Mouse (Mus musculus) midbrain, embryonic 12.5 days (tissue): ENCODE measurements at regions not wholly inside any gene's neighbourhood (a gene's known extent, or its start where the extent isn't known, plus 50 kb on each side); places are given as distances from the start of the nearest gene placed in this dataset.

ENCODE experiments used
- ATAC-seq: fragments of 200-750 bp; cut with Nextera tagmentation; 2 replicates; pipeline ENCODE4 v1.8.0; 2017; ENCODE audit warnings: low read depth, moderate TSS enrichment, moderate library complexity; ENCODE audit not compliant: low FRiP score
- H3K27ac ChIP-seq: fragments of 300-500 bp; sonication (generic); replicated peaks from 2 replicates; pipeline ENCODE4 v1.5.1; 2016; ENCODE audit warnings: mild to moderate bottlenecking
- H3K27me3 ChIP-seq: fragments of 300-500 bp; sonication (generic); 2 replicates; pipeline ENCODE4 v1.6.1; 2016; ENCODE audit warnings: mild to moderate bottlenecking
- H3K36me3 ChIP-seq: fragments of 300-500 bp; sonication (generic); 2 replicates; pipeline ENCODE4 v1.6.1; 2016
- H3K4me1 ChIP-seq: fragments of 300-500 bp; sonication (generic); 2 replicates; pipeline ENCODE4 v1.6.1; 2016
- H3K4me2 ChIP-seq: fragments of 300-500 bp; sonication (generic); replicated peaks from 2 replicates; pipeline ENCODE4 v1.6.1; 2016; ENCODE audit warnings: mild to moderate bottlenecking, moderate library complexity
- H3K4me3 ChIP-seq: fragments of 300-500 bp; sonication (generic); 2 replicates; pipeline ENCODE4 v1.5.1; 2016; ENCODE audit warnings: mild to moderate bottlenecking
- H3K9ac ChIP-seq: fragments of 300-500 bp; sonication (generic); replicated peaks from 2 replicates; pipeline ENCODE4 v1.6.1; 2016; ENCODE audit warnings: mild to moderate bottlenecking, moderate library complexity
- H3K9me3 ChIP-seq: fragments of 300-500 bp; sonication (generic); 2 replicates; pipeline ENCODE4 v1.6.1; 2016; ENCODE audit warnings: mild to moderate bottlenecking
- WGBS: fragments of 180-500 bp; shearing (Covaris S2); methylation state at CpG from one replicate; pipeline ENCODE4 v1.1.7; 2016; 5-methylcytosine and 5-hydroxymethylcytosine counted together

DNA sequence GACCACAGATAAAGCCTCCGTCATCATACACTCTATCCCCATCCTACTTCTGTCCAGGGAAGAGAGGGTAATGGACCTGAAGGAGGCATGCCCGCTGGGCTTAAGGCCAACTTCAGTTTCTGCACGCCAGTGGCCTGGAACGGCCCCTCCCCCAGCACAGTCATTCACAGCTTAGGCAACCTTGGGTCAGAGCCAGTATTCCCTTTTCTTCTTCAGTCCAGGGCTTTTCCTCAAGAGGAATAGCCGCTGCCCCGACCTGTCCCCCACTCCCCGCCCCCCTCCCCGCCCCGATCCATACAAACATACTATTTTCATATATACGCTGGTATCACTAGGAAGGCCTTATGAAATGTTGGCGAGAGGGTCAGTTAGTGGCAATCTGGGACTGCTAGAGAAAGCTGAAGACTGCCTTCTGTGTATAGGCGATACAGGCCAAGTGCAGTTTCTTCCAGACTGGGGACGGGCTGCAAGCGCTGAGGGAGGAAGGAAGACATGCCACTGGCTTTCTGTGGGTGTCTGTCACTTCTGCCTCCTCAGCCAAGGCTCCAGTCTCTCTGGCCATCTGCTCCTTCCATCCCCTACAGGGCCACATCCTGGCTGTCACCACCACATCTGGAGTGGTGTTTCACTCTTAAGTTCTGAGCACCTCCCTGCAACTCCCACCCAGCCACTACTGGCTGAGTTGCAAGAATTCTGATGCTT, 113.5 kb upstream of the Lemd2 start:
- WGBS, result 52% methylated on average over 14 of the region's 14 CpGs
- no peaks in the 10 kb centered on the region for H3K9me3 ChIP-seq
- ATAC-seq, result no peak
- H3K9ac ChIP-seq, result no peak overlapping the region
- no peak overlapping the region for H3K27ac ChIP-seq
- peaks cover 11% of the 10 kb centered on the region for H3K27me3 ChIP-seq
- H3K36me3 ChIP-seq, result no peaks in the 10 kb centered on the region
- H3K4me3 ChIP-seq, result no peak overlapping the region
- H3K4me1 ChIP-seq, result peaks cover 35% of the 10 kb centered on the region
- no peak overlapping the region for H3K4me2 ChIP-seq

DNA sequence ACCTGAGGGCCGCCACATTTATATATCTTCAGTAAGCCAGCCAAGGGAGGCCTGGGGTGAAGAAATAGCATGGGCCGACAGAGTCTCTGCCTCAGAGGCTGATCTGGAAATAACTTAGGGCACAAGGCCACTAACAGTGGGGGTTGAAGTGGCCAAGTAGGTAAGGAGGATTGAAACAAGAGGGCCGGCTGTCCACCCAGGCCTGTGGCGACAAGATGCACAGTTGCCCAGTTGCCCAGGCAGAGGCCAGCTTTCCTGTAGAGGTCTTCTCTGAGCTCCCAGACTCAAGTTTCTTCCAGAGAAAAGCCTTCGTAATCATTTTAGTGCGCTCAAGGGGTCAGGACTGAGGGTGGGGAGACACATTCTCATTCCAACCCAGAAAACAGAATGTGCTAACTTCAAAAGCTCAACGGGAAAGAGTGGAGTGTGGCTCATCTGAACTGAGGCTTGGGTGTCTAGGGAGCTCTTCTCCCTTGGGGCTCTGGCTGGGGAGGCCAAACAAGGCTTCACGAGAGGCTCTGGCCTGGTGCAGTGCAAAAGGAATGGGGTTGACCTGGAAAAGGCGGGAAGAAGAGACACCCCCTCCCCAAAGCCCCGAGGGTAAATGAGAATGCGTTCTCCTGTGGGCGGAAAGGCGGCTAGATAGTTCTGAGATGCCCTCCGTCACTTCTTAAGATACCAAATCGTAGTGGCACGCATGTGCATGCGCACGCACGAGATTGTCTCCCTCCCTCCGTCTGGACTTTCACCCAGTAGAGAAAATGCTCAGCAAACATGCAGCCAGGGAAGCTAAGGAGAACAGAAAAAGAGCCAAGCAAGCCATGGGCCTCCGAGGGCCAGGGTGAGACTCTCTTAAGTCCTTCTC, 112.7 kb upstream of the Lemd2 start:
- Histone ChIP-seq H3K4me2 (no peak overlapping the region), H3K4me3 (no peak overlapping the region), H3K27ac (no peak overlapping the region), H3K4me1 (peaks cover 35% of the 10 kb centered on the region), H3K9me3 (no peaks in the 10 kb centered on the region), H3K36me3 (no peaks in the 10 kb centered on the region), H3K9ac (no peak overlapping the region), H3K27me3 (peaks cover 9% of the 10 kb centered on the region; the same call in 1 of the 2 replicates)
- 85% methylated on average over 21 of the region's 21 CpGs for WGBS
- ATAC-seq, result no peak

DNA sequence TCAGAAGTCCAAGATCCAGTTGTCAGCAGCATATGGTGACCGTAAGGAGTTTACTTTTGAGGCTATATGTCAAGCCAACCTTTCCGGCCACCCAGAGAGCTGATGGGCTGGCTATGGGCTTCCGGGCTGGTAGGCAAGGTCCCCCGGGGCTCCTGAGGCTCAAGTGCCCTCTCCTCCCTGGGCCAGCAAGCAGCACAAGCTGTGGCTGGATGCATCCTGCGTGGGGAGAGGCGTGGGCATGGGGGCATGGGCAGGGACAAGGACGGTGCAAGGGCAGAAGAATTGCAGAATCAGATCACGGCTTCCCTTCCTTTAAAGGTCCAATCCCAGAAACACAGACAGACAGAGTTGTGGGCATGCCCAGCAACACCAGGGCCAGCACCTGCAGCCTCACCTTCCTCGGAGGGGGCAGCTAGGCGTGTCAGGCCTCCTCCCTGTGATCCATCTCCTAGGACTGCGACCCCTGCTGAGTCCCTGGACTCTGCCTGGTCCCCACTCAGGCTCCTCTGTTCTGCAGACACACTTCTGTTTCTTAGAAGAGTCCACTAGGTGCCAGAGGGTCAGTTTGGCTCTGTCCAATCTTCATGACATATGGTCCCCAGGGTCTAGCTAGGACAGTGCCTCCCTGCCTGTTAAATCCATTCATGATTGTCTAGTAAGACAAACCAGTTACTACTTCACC, 111.8 kb upstream of the Lemd2 start:
- Histone ChIP-seq H3K9ac (no peak overlapping the region), H3K36me3 (no peaks in the 10 kb centered on the region), H3K4me3 (no peak overlapping the region), H3K9me3 (no peaks in the 10 kb centered on the region), H3K27me3 (peaks cover 5% of the 10 kb centered on the region; the same call in 1 of the 2 replicates), H3K27ac (no peak overlapping the region), H3K4me1 (peaks cover 35% of the 10 kb centered on the region), H3K4me2 (no peak overlapping the region)
- no peak for ATAC-seq
- 86% methylated on average over 11 of the region's 11 CpGs for WGBS

DNA sequence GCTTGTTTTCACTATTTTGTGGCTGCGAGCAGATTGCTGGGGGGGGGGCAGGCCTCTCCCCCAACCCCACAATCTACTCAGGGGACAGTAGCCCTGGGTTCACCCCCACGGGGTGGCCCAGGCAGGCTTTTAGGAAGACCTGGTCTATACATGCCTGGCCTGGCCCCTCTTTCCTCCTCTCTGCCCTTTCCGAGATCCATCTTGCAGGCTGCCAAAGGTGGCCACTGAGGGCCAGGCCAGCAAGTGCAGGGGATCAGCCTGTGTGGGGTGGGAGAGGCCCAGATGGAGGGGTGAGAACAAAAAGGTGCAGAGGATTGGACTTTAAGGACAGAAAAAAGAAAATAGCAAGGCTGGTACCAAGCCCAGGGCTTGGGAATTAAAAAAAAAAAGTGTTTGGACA, 111.2 kb upstream of the Lemd2 start:
- Histone ChIP-seq H3K4me3 (no peak overlapping the region), H3K9ac (no peak overlapping the region), H3K4me1 (peaks cover 35% of the 10 kb centered on the region), H3K4me2 (no peak overlapping the region), H3K36me3 (no peaks in the 10 kb centered on the region), H3K27me3 (peaks cover 5% of the 10 kb centered on the region; the same call in 1 of the 2 replicates), H3K27ac (no peak overlapping the region), H3K9me3 (no peaks in the 10 kb centered on the region)
- ATAC-seq, result no peak
- 64% methylated on average over 3 of the region's 3 CpGs for WGBS

DNA sequence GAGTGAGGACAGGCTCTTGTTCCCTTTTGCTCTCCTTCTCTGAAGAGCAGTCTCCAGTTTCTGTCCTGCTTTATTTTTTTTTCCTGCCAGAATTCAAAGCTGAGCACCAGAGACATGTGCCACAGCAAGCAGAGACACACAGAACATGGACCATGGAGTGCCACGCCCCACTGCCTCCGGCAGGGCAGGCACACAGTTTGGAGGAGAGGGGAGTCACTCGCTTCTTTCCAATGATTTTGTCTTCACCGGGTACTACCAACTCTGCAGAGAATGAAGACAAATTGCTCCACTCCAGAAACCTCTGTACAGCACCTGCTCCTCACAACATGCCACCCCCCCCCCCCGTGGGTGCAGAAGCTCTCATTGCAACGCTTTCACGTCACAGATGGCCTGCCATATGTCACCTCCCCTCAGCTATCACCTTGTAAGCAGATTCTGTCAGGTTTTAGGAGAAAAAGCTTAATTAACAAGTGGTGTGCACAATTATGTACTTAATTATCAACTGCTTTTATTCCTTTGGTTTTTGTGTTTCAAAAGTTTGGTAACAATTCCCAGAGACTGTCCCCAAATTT, 110.6 kb upstream of the Lemd2 start:
- no peaks in the 10 kb centered on the region for H3K36me3 ChIP-seq
- no peak for ATAC-seq
- peaks cover 5% of the 10 kb centered on the region; the same call in 1 of the 2 replicates for H3K27me3 ChIP-seq
- H3K27ac ChIP-seq, result no peak overlapping the region
- H3K4me2 ChIP-seq, result no peak overlapping the region
- H3K4me3 ChIP-seq, result no peak overlapping the region
- no peak overlapping the region for H3K9ac ChIP-seq
- 57% methylated on average over 7 of the region's 7 CpGs for WGBS
- peaks cover 35% of the 10 kb centered on the region for H3K4me1 ChIP-seq
- no peaks in the 10 kb centered on the region for H3K9me3 ChIP-seq

DNA sequence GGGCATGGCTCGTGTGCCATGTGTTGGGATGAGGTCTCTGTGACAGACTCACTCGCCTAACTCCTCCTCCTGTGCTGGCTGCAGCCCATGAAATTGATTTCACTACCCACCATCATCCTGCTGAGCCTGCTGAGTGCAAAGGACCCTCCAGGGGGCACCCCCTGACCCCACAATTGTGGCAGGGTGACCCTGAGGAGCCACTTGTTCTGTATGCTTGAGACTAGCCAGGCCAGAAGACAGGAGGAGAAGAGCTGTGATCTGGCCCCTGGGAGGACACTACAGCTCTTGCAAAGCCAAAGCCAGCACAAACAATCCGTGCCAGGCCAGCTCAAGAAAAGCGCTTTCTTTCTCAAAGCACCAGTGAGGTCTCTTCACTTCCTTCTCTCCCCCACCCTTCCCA, 104.7 kb upstream of the Lemd2 start:
- Histone ChIP-seq H3K9ac (no peak overlapping the region), H3K27me3 (peaks cover 5% of the 10 kb centered on the region; the same call in 1 of the 2 replicates), H3K4me2 (no peak overlapping the region), H3K4me3 (no peak overlapping the region), H3K27ac (no peak overlapping the region), H3K9me3 (no peaks in the 10 kb centered on the region), H3K4me1 (peaks cover 6% of the 10 kb centered on the region; the same call in 1 of the 2 replicates), H3K36me3 (no peaks in the 10 kb centered on the region)
- no peak for ATAC-seq
- 44% methylated on average over 4 of the region's 4 CpGs for WGBS

DNA sequence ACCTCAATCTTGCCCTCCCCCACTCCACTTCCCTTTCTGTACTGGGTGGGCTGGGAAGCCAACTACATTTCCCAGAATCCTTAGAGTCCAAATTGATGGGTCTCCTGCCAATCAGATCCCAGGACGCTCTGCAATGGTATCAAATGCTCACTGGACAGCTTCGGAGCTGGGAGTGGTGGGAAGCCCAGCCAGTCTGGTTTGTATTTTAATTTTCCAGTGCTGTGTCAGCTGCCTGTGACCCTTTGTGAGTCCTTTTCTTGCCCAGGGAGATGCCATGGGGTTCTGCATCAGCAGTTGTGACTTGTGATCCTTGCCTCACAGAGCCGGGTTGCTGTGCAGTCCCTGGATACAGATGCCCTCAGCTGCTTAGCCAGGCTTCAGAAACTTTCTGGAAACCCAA, 100.6 kb upstream of the Lemd2 start:
- ATAC-seq, result no peak
- H3K4me2 ChIP-seq, result no peak overlapping the region; the same call in 1 of the 2 replicates
- 68% methylated on average over 3 of the region's 3 CpGs for WGBS

DNA sequence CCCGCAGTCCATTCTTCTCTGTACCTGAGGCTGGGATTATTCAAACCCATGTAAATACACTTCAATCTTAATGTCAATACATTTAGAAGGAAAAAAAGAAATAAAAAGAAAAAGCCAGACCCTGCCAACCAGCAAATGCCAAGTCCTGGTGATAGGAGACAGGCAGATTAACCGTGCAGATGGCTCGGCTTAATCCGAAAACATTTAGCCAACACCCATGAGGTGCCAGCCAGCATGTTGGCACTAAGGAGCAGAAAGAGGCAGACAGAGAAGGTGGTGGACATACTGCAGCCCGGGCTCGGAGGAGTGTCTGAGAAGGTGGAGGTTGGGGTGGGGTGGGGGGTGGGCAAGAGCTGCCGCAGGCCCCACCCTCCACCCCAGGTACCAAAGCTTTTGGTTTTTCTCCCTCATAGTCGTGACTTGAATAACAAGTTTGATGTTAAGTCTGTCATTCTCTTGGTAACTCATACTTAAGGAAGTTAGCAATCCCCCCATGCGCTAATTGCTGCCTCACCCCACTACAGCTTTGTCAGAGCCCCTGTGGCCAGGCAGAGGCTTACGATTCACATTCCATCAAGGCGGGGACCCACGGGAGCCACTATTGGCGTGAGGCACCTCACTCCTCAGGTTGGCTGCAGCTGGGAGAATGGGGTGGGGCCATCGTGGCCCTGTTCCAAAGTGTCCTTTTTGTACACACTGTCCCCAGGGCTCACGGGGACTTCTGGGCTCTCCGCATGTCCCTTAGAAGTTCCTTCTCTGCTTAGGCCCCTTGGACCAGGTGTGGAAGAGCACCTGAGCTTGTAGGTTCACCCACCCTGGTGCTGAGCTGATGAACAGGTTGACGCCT, 99.6 kb upstream of the Lemd2 start:
- WGBS, result 87% methylated on average over 17 of the region's 17 CpGs
- ATAC-seq, result no peak
- no peak overlapping the region for H3K9ac ChIP-seq
- H3K27ac ChIP-seq, result no peak overlapping the region
- no peaks in the 10 kb centered on the region for H3K9me3 ChIP-seq
- H3K4me1 ChIP-seq, result peaks cover under 1% of the 10 kb centered on the region; the same call in 1 of the 2 replicates
- H3K27me3 ChIP-seq, result no peaks in the 10 kb centered on the region
- H3K4me2 ChIP-seq, result no peak overlapping the region
- H3K36me3 ChIP-seq, result no peaks in the 10 kb centered on the region
- no peak overlapping the region for H3K4me3 ChIP-seq

More for the DNA sequence above, 100.6 kb upstream of the Lemd2 start:
- Histone ChIP-seq H3K27ac (no peak overlapping the region), H3K4me1 (peaks cover 6% of the 10 kb centered on the region; the same call in 1 of the 2 replicates), H3K36me3 (no peaks in the 10 kb centered on the region), H3K4me3 (no peak overlapping the region), H3K27me3 (no peaks in the 10 kb centered on the region), H3K9ac (no peak overlapping the region), H3K9me3 (no peaks in the 10 kb centered on the region)

DNA sequence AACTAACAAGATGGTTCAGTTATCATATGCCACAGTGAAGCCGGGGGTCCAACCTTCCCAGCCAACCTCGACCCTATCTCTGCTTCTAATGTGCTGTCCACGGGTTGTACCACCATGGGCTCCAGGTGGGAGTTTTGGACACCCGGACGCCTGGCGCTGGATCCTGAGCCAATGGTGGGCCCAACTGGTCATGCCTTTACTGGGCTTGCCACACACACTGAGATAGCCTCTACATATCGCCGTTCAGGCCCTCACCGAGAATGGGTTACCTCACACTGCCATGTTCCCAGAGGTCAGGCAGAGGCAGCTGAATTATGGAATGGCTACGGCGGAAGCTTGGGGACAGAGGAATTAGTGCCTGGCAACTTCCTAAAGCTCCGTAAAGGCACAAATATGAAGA, 98.8 kb upstream of the Lemd2 start:
- no peak for ATAC-seq
- 94% methylated on average over 12 of the region's 12 CpGs for WGBS
- H3K4me3 ChIP-seq, result no peak overlapping the region
- H3K27ac ChIP-seq, result no peak overlapping the region
- no peaks in the 10 kb centered on the region for H3K27me3 ChIP-seq
- no peak overlapping the region for H3K4me2 ChIP-seq
- no peaks in the 10 kb centered on the region for H3K36me3 ChIP-seq
- H3K9me3 ChIP-seq, result no peaks in the 10 kb centered on the region
- no peaks in the 10 kb centered on the region for H3K4me1 ChIP-seq
- no peak overlapping the region for H3K9ac ChIP-seq

DNA sequence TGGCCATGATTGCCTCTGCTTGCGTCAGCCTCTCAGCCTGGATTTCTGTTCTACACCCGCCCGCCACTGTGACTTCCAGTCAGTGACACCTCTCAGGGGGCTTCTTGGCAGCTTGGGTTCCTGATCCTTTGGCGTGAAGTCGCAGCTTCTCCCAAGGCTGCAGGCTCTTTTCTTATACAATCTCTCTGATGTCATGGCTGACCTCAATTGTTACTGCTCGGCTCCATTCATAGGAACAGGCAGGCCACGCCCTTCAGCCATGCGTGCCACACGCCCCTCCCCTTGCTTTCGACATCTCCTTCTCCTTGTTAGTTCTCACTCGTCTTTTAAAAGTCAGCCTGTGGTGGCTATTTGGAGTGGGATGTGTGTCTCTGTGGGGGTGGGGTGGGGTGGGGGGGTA, 97.1 kb upstream of the Lemd2 start:
- no peak overlapping the region for H3K9ac ChIP-seq
- 50% methylated on average over 11 of the region's 11 CpGs for WGBS
- no peaks in the 10 kb centered on the region for H3K9me3 ChIP-seq
- H3K27ac ChIP-seq, result no peak overlapping the region
- H3K4me1 ChIP-seq, result no peaks in the 10 kb centered on the region
- H3K4me3 ChIP-seq, result no peak overlapping the region
- no peaks in the 10 kb centered on the region for H3K36me3 ChIP-seq
- no peaks in the 10 kb centered on the region for H3K27me3 ChIP-seq
- no peak for ATAC-seq
- no peak overlapping the region for H3K4me2 ChIP-seq

DNA sequence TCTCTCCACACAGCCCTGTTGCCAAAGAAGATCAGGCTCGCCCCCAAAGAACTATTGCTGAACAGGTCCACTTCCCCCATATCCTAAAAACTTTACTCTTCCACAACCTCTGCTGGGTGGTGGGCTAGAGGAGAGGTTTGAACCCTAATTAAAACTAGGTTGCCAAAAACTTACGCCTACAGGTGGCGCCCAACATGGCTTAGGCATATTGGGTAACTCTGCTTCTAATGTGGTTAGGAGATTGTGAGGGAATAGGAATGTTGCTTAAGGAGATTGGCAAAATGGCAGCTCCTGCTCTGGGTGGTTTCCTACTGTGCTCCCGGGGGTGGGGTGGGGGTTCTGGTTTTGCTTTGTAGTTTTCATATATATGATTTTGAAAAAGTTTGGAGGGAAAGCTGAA, 95.0 kb upstream of the Lemd2 start:
- WGBS, result 82% methylated on average over 4 of the region's 4 CpGs
- Histone ChIP-seq H3K9ac (no peak overlapping the region), H3K4me2 (no peak overlapping the region), H3K4me1 (no peaks in the 10 kb centered on the region), H3K27me3 (no peaks in the 10 kb centered on the region), H3K4me3 (no peak overlapping the region), H3K9me3 (no peaks in the 10 kb centered on the region), H3K27ac (no peak overlapping the region), H3K36me3 (no peaks in the 10 kb centered on the region)
- no peak for ATAC-seq
